Mouse (Mus musculus) CH12.LX (cell line): ENCODE data around the gene Cdc40. TPM values are rescaled to one million over a fixed set of nuclear protein-coding genes. Genes with fewer than 3 reads are reported as not detected.

Experiments
- DNase-seq: peaks from one replicate; pipeline ENCODE4 v3.0.0-alpha.2; 2013; ENCODE audit errors: extremely low read depth
- H3K27ac ChIP-seq: 2 replicates; pipeline ENCODE4 v1.5.1; 2012; ENCODE audit warnings: low read depth, mild to moderate bottlenecking, control low read depth, moderate library complexity; ENCODE audit not compliant: insufficient read depth
- H3K27me3 ChIP-seq: replicated peaks from 2 replicates; pipeline ENCODE3; 2012; ENCODE audit warnings: inconsistent platforms
- H3K36me3 ChIP-seq, 2 experiments: replicated peaks in 1 of 2; 2 replicates each; pipeline versions ENCODE3 to v1.6.1; 2012; ENCODE audit warnings: inconsistent platforms in 1 of 2, low read length in 1 of 2, mild to moderate bottlenecking in 1 of 2, mixed read lengths in 1 of 2, moderate library complexity in 1 of 2; ENCODE audit not compliant: control insufficient read depth in 1 of 2, insufficient read depth in 1 of 2
- H3K4me1 ChIP-seq, 2 experiments: 2 replicates each; pipeline ENCODE4 v1.6.1; 2012; ENCODE audit warnings: inconsistent platforms in 1 of 2, moderate library complexity in 1 of 2; ENCODE audit not compliant: insufficient read depth in 2 of 2, control insufficient read depth in 1 of 2
- H3K4me2 ChIP-seq: 2 replicates; pipeline ENCODE4 v1.6.1; 2012; ENCODE audit warnings: low read depth, mild to moderate bottlenecking, control low read depth; ENCODE audit not compliant: poor library complexity, insufficient read depth, severe bottlenecking
- H3K4me3 ChIP-seq, 3 experiments: fragments of 150-350 bp in 1 of 3; sonication (generic) in 1 of 3; replicated peaks in 1 of 3; 2 replicates each; pipeline versions ENCODE3 to v1.5.1; 2011 to 2012; ENCODE audit warnings: low read depth in 2 of 3, low read length in 2 of 3, mild to moderate bottlenecking in 2 of 3, moderate library complexity in 2 of 3, control low read depth in 1 of 3, improper control_type of control experiment in 1 of 3, inconsistent platforms in 1 of 3, mixed read lengths in 1 of 3; ENCODE audit not compliant: poor library complexity in 1 of 3
- H3K79me2 ChIP-seq: replicated peaks from 2 replicates; pipeline ENCODE4 v1.6.1; 2012; ENCODE audit warnings: mild to moderate bottlenecking, moderate library complexity; ENCODE audit not compliant: control insufficient read depth, poor library complexity, insufficient read depth, severe bottlenecking; ENCODE audit errors: extremely low read depth
- H3K9ac ChIP-seq: 2 replicates; pipeline ENCODE4 v1.6.1; 2012; ENCODE audit warnings: low read depth, mild to moderate bottlenecking, control low read depth, moderate library complexity; ENCODE audit not compliant: insufficient read depth
- H3K9me3 ChIP-seq: replicated peaks from 2 replicates; pipeline ENCODE3; 2012; ENCODE audit warnings: low read length, inconsistent platforms, mixed read lengths
- CHD1 ChIP-seq: IDR thresholded peaks from 2 replicates; pipeline ENCODE4 v1.6.1; 2012; ENCODE audit warnings: low read depth, low read length, improper control_type of control experiment, inconsistent platforms
- CTCF ChIP-seq, 2 experiments: IDR thresholded peaks in 1 of 2; conservative IDR thresholded peaks in 1 of 2; 2 replicates each; pipeline ENCODE4 v1.5.1; 2011 to 2012; ENCODE audit warnings: low read depth in 2 of 2, low read length in 2 of 2, improper control_type of control experiment in 1 of 2, inconsistent platforms in 1 of 2, mild to moderate bottlenecking in 1 of 2, moderate library complexity in 1 of 2
- ELF1 ChIP-seq: IDR thresholded peaks from 2 replicates; pipeline ENCODE4 v1.6.1; 2014; ENCODE audit warnings: low read depth, mild to moderate bottlenecking, inconsistent platforms, low read length, improper control_type of control experiment
- EP300 ChIP-seq: IDR thresholded peaks from 2 replicates; pipeline ENCODE4 v1.6.1; 2011; ENCODE audit warnings: low read length, improper control_type of control experiment
- ETS1 ChIP-seq: conservative IDR thresholded peaks from 2 replicates; pipeline ENCODE4 v1.6.1; 2012; ENCODE audit warnings: low read depth, mild to moderate bottlenecking, inconsistent platforms, low read length, improper control_type of control experiment, moderate library complexity
- GABPA ChIP-seq: IDR thresholded peaks from 2 replicates; pipeline ENCODE4 v1.6.1; 2012; ENCODE audit warnings: low read depth, low read length, improper control_type of control experiment, inconsistent platforms; ENCODE audit not compliant: insufficient replicate concordance
- HCFC1 ChIP-seq: IDR thresholded peaks from 2 replicates; pipeline ENCODE4 v1.6.1; 2012; ENCODE audit warnings: low read depth, mild to moderate bottlenecking, inconsistent platforms, low read length, improper control_type of control experiment
- IRF4 ChIP-seq: IDR thresholded peaks from 2 replicates; pipeline ENCODE4 v1.6.1; 2014; ENCODE audit warnings: low read depth, mild to moderate bottlenecking, inconsistent platforms, low read length, improper control_type of control experiment
- JUND ChIP-seq: conservative IDR thresholded peaks from 2 replicates; pipeline ENCODE4 v1.6.1; 2011; ENCODE audit warnings: low read depth, low read length, improper control_type of control experiment
- KAT2A ChIP-seq: IDR thresholded peaks from 2 replicates; pipeline ENCODE4 v1.6.1; 2012; ENCODE audit warnings: low read length, improper control_type of control experiment, inconsistent platforms; ENCODE audit not compliant: insufficient replicate concordance
- MAZ ChIP-seq: IDR thresholded peaks from 2 replicates; pipeline ENCODE4 v1.6.1; 2012; ENCODE audit warnings: low read depth, mild to moderate bottlenecking, inconsistent platforms, low read length, improper control_type of control experiment, moderate library complexity
- MEF2A ChIP-seq: IDR thresholded peaks from 2 replicates; pipeline ENCODE4 v1.6.1; 2014; ENCODE audit warnings: low read depth, mild to moderate bottlenecking, inconsistent platforms, low read length, improper control_type of control experiment, borderline replicate concordance
- MXI1 ChIP-seq: IDR thresholded peaks from 2 replicates; pipeline ENCODE4 v1.6.1; 2011; ENCODE audit warnings: mild to moderate bottlenecking, low read depth, low read length, improper control_type of control experiment
- MYC ChIP-seq: IDR thresholded peaks from 2 replicates; pipeline ENCODE4 v1.6.1; 2011; ENCODE audit warnings: low read depth, mild to moderate bottlenecking, improper control_type of control experiment, low read length
- NELFE ChIP-seq: IDR thresholded peaks from 2 replicates; pipeline ENCODE4 v1.6.1; 2011; ENCODE audit warnings: low read depth, low read length, improper control_type of control experiment
- PAX5 ChIP-seq: IDR thresholded peaks from 2 replicates; pipeline ENCODE4 v1.6.1; 2012; ENCODE audit warnings: low read length, inconsistent platforms, mixed read lengths
- POLR2AphosphoS2 ChIP-seq: IDR thresholded peaks from 2 replicates; pipeline ENCODE4 v1.6.1; 2011; ENCODE audit warnings: low read depth, low read length, improper control_type of control experiment
- RAD21 ChIP-seq: IDR thresholded peaks from 2 replicates; pipeline ENCODE4 v1.6.1; 2011; ENCODE audit warnings: low read depth, mild to moderate bottlenecking, low read length, improper control_type of control experiment, moderate library complexity
- RCOR1 ChIP-seq: conservative IDR thresholded peaks from 2 replicates; pipeline ENCODE4 v1.6.1; 2012; ENCODE audit warnings: low read depth, mild to moderate bottlenecking, inconsistent platforms, low read length, improper control_type of control experiment
- UBTF ChIP-seq: IDR thresholded peaks from 2 replicates; pipeline ENCODE4 v1.6.1; 2012; ENCODE audit warnings: low read depth, mild to moderate bottlenecking, inconsistent platforms, low read length, improper control_type of control experiment, moderate library complexity
- ZC3H11A ChIP-seq: IDR thresholded peaks from 2 replicates; pipeline ENCODE4 v1.6.1; 2012; ENCODE audit warnings: low read depth, mild to moderate bottlenecking, inconsistent platforms, low read length, improper control_type of control experiment
- ZKSCAN1 ChIP-seq: IDR thresholded peaks from 2 replicates; pipeline ENCODE4 v1.6.1; 2012; ENCODE audit warnings: low read depth, inconsistent platforms, low read length, improper control_type of control experiment, borderline replicate concordance
- ZMIZ1 ChIP-seq: IDR thresholded peaks from 2 replicates; pipeline ENCODE4 v1.6.1; 2012; ENCODE audit warnings: low read depth, mild to moderate bottlenecking, inconsistent platforms, low read length, improper control_type of control experiment
- dilution Hi-C: fragments of 300-500 bp; cut with MboI; formaldehyde crosslinking; loops from 2 replicates; pipeline ENCODE4 v1.14.3; 2020; ENCODE audit warnings: low sequenced_read_pairs; ENCODE audit not compliant: extremely low pct_unique_long_range_greater_than_20kb, extremely low pct_ligation_motif_present
- in situ Hi-C: fragments of 300-500 bp; cut with MboI; formaldehyde crosslinking; loops from 3 replicates; pipeline ENCODE4 v1.14.3; 2019; ENCODE audit warnings: low sequenced_read_pairs, low pct_ligation_motif_present, low pct_unique_long_range_greater_than_20kb, mixed read lengths
- polyA plus RNA-seq: library from polyadenylated mRNA; unstranded; fragments of >175 nt; gene quantifications from 2 replicates; pipeline ENCODE4 v1.2.1, GENCODE M21; 2012; ENCODE audit warnings: low read depth; ENCODE audit not compliant: insufficient read length
- total RNA-seq, 2 experiments: library from RNA; depleted of rRNA; stranded (reverse); fragments of 300-350 nt in 1 of 2; fragments of >200 nt in 1 of 2; gene quantifications; 2 replicates each; pipeline ENCODE4 v1.2.3; 2012 to 2014

Cdc40 gene
- total and polyA plus RNA-seq, 3 experiments = 10.6 to 36.0 (median 13.6) TPM

DNA sequence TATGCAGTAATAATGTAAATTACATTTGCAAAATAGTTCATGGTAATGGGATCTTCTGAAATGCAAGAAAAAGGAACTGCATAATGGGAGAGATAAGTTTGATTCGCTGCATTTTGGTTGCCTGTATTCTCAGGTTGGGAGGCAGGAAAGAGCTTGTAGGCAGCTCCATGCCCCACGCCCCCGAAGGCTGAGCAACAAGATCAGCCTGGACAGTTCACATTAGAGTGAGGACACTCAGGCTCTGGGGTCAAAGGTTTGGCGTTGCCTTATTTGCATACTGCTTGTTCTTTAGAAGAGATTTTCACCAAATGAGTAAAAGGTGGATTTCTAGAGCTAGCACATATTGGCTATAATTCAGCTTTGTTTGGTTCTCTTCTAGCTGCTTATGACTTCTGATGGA lies 76.9 kb downstream of the Cdc40 start:
- no peaks in the 10 kb centered on the region for H3K36me3 ChIP-seq
- H3K27me3 ChIP-seq = no peaks in the 10 kb centered on the region
- no peaks in the 10 kb centered on the region for H3K9me3 ChIP-seq
- in situ Hi-C loops = no loop called here
- H3K79me2 ChIP-seq = no peaks in the 10 kb centered on the region
- no peak for TF ChIP-seq PAX5
- TF ChIP-seq POLR2AphosphoS2 = no peak
- TF ChIP-seq RAD21 = no peak
- no peak for TF ChIP-seq KAT2A
- TF ChIP-seq GABPA = no peak
- no peak for TF ChIP-seq ETS1
- no peak for TF ChIP-seq MYC
- no peak for TF ChIP-seq ZC3H11A
- TF ChIP-seq MAZ = no peak
- no peak for TF ChIP-seq HCFC1
- TF ChIP-seq NELFE = no peak
- TF ChIP-seq MXI1 = no peak
- TF ChIP-seq ELF1 = no peak
- TF ChIP-seq CTCF (conservative IDR thresholded peaks at IDR 0.05 in 1 of 2, IDR thresholded peaks at IDR 0.05 in 1 of 2; ENCODE audit: low read depth in 2 of 2, low read length in 2 of 2) = no peak
- no peak for TF ChIP-seq EP300
- no peak for TF ChIP-seq ZMIZ1
- TF ChIP-seq IRF4 = no peak
- TF ChIP-seq JUND = no peak
- TF ChIP-seq, all 38 proteins: peak for 0
- Histone ChIP-seq H3K4me2 (no peak overlapping the region), H3K9ac (no peak overlapping the region), H3K4me1 (no peaks in the 10 kb centered on the region), H3K4me3 (no peak overlapping the region), H3K27ac (no peak overlapping the region)
- dilution Hi-C loops = no loop called here
- no peak for DNase-seq

DNA sequence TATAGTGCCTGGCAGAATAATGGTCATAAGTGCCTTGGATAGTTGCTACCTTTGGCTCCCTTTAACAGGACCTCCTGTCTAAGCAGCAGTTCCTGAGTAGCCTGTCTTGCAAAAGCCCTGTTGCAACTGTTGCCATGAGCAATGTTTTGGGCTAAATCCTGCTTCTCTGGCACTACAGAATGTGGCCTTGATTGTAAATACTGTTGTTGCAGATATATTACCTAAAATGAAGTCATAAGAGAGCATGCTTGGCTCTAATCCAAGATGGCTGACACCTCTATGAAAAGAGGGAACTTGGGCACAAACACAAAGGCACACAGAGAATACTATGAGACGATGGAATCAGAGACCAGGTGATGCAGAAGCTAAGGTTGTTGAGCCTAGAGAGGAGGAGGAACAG lies 77.9 kb downstream of the Cdc40 start:
- Histone ChIP-seq H3K4me3 (no peak overlapping the region), H3K4me1 (no peaks in the 10 kb centered on the region), H3K27ac (no peak overlapping the region), H3K36me3 (no peaks in the 10 kb centered on the region)
- in situ Hi-C loops = no loop called here
- TF ChIP-seq CHD1 (no peak), MEF2A (no peak), RCOR1 (no peak), ZKSCAN1 (no peak), GABPA (no peak), UBTF (no peak), EP300 (no peak), NELFE (no peak)
- TF ChIP-seq, all 38 proteins: peak for 0
- no peaks in the 10 kb centered on the region for H3K27me3 ChIP-seq
- no peak overlapping the region for H3K4me2 ChIP-seq
- dilution Hi-C loops = no loop called here
- no peak overlapping the region for H3K9ac ChIP-seq
- DNase-seq = no peak
- no peaks in the 10 kb centered on the region for H3K9me3 ChIP-seq
- no peaks in the 10 kb centered on the region for H3K79me2 ChIP-seq
